Mouse (Mus musculus) left cerebral cortex, adult 2 months (tissue): ENCODE data around the gene Cpne5. TPM values are rescaled to one million over a fixed set of nuclear protein-coding genes. Genes with fewer than 3 reads are reported as not detected.

Experiments
- DNase-seq, 2 experiments: peaks; one replicate each; pipeline ENCODE4 v3.0.0; 2021 to 2022; ENCODE audit warnings: low spot score in 2 of 2, mixed read lengths in 1 of 2; ENCODE audit errors: extremely low spot score in 1 of 2
- H3K27ac ChIP-seq: fragments of 200-600 bp; 2 replicates; pipeline ENCODE4 v1.8.1; 2022
- H3K4me3 ChIP-seq: fragments of 200-600 bp; 2 replicates; pipeline ENCODE4 v1.8.1; 2022
- CTCF ChIP-seq: fragments of 200-600 bp; IDR thresholded peaks from 2 replicates; pipeline ENCODE4 v1.8.1; 2022; ENCODE audit warnings: antibody characterized with exemption, mild to moderate bottlenecking, moderate library complexity
- intact Hi-C: fragments of 180-260 bp; cut with DNase I; formaldehyde crosslinking; loops from one replicate; pipeline ENCODE4 v1.15.1; 2025
- total RNA-seq, 2 experiments: library from RNA; stranded (reverse); gene quantifications; 2 replicates each; pipeline ENCODE4 v1.2.3; 2021

Gene Cpne5
- total RNA-seq, 2 experiments from 2014 or later = 141 to 148 TPM

GRCm38 (mm10) chr17:29159743-29160455 is 78.1 kb downstream of the Cpne5 start:
- TF ChIP-seq CTCF = no peak
- no peak overlapping the region for H3K27ac ChIP-seq
- intact Hi-C loops = no loop called here
- H3K4me3 ChIP-seq = no peak overlapping the region
- DNase-seq = no peak

- TF ChIP-seq CTCF = no peak
- no peak overlapping the region for H3K4me3 ChIP-seq
- no peak overlapping the region for H3K27ac ChIP-seq
- no peak for DNase-seq
- intact Hi-C loops = no loop called here
These were observed 78.6 kb downstream of the Cpne5 start for GRCm38 (mm10) chr17:29159320-29159719.

- no peak overlapping the region for H3K4me3 ChIP-seq
- intact Hi-C loops = no loop called here
- no peak overlapping the region for H3K27ac ChIP-seq
- DNase-seq = no peak
- no peak for TF ChIP-seq CTCF
These were observed 79.1 kb downstream of the Cpne5 start for GRCm38 (mm10) chr17:29158899-29159298.

- TF ChIP-seq CTCF = no peak
- no peak for DNase-seq
- intact Hi-C loops = no loop called here
- no peak overlapping the region for H3K4me3 ChIP-seq
- H3K27ac ChIP-seq = peak overlapping the region; percentile 69
These were observed 81.1 kb downstream of the Cpne5 start for GRCm38 (mm10) chr17:29156866-29157265.

- DNase-seq = no peak
- H3K27ac ChIP-seq = peak overlapping the region; percentile 69
These were observed 81.6 kb downstream of the Cpne5 start for GRCm38 (mm10) chr17:29156396-29156795.

GRCm38 (mm10) chr17:29155355-29156135 is 82.4 kb downstream of the Cpne5 start:
- Histone ChIP-seq H3K27ac (peak overlapping the region; percentile 69), H3K4me3 (no peak overlapping the region)
- no peak for TF ChIP-seq CTCF
- intact Hi-C loops = loop anchor here (2.0 kb wide), 1 partner anchor 59 kb away; no protein-coding TSS in a partner anchor
- DNase-seq = peak; percentile 58 to 61

More at GRCm38 (mm10) chr17:29156396-29156795, 81.6 kb downstream of the Cpne5 start:
- no peak for TF ChIP-seq CTCF
- intact Hi-C loops = no loop called here
- H3K4me3 ChIP-seq = no peak overlapping the region

- no peak overlapping the region for H3K4me3 ChIP-seq
- peak overlapping the region; percentile 64; the same call in 1 of the 2 replicates for H3K27ac ChIP-seq
- TF ChIP-seq CTCF = no peak
- intact Hi-C loops = loop anchor here (2.0 kb wide), 1 partner anchor 57 kb away; no protein-coding TSS in a partner anchor
- DNase-seq = no peak
These were observed 83.7 kb downstream of the Cpne5 start for GRCm38 (mm10) chr17:29154247-29154646.

GRCm38 (mm10) chr17:29152547-29152946 is 85.4 kb downstream of the Cpne5 start:
- intact Hi-C loops = no loop called here

GRCm38 (mm10) chr17:29149766-29150165 is 88.2 kb downstream of the Cpne5 start:
- DNase-seq = no peak
- intact Hi-C loops = no loop called here
- Histone ChIP-seq H3K27ac (no peak overlapping the region), H3K4me3 (no peak overlapping the region)
- no peak for TF ChIP-seq CTCF

More at GRCm38 (mm10) chr17:29152547-29152946, 85.4 kb downstream of the Cpne5 start:
- DNase-seq = no peak
- no peak for TF ChIP-seq CTCF
- no peak overlapping the region for H3K27ac ChIP-seq
- no peak overlapping the region for H3K4me3 ChIP-seq

GRCm38 (mm10) chr17:29147773-29148172 is 90.2 kb downstream of the Cpne5 start:
- no peak overlapping the region for H3K4me3 ChIP-seq
- intact Hi-C loops = no loop called here
- no peak for TF ChIP-seq CTCF
- no peak for DNase-seq
- H3K27ac ChIP-seq = no peak overlapping the region

GRCm38 (mm10) chr17:29147273-29147672 is 90.7 kb downstream of the Cpne5 start:
- no peak for DNase-seq
- intact Hi-C loops = no loop called here
- no peak for TF ChIP-seq CTCF
- Histone ChIP-seq H3K4me3 (no peak overlapping the region), H3K27ac (no peak overlapping the region)

- TF ChIP-seq CTCF = no peak
- Histone ChIP-seq H3K27ac (no peak overlapping the region), H3K4me3 (no peak overlapping the region)
- intact Hi-C loops = no loop called here
- DNase-seq = no peak
These were observed 92.9 kb downstream of the Cpne5 start for GRCm38 (mm10) chr17:29145101-29145500.
